In genomic region chr14:34466291-34466690, GRCm38 (mm10) we compare ENCODE assay signal across 28 mouse cellular contexts. TPM values are rescaled to one million over a fixed set of nuclear protein-coding genes. Genes with fewer than 3 reads are reported as not detected.
DNase-seq lines count a peak whose midpoint lies in the region; ATAC-seq and TF ChIP-seq lines count a peak whose summit lies in the region.
"Had no signal": no experiment of that assay in that cellular context is flagged by ENCODE, and none has a peak within 500 bp of the region (broad histone marks: within the 10 kb centered on the region; RNA-seq: fewer than 3 reads in every experiment).

No protein-coding gene starts in this region.

- H3K36me3 ChIP-seq in forebrain, embryonic 14.5 days (ENCODE audit: control insufficient read depth, insufficient read depth, low read length), result no peaks in the 10 kb centered on the region
- no peaks in the 10 kb centered on the region for H3K36me3 ChIP-seq in forebrain, embryonic 11.5 days (ENCODE audit: control insufficient read depth, insufficient read depth, low read length)
- H3K36me3 ChIP-seq in hindbrain, postnatal 0 days (ENCODE audit: insufficient read depth, low read length), result no peaks in the 10 kb centered on the region
- H3K36me3 ChIP-seq in hindbrain, embryonic 16.5 days (ENCODE audit: control insufficient read depth, insufficient read depth, low read length), result no peaks in the 10 kb centered on the region
- H3K36me3 ChIP-seq: heart, embryonic 12.5 days; hindbrain, embryonic 10.5 days; kidney, embryonic 15.5 days; liver, embryonic 15.5 days; midbrain, embryonic 12.5 days had no signal

- TF ChIP-seq CTCF in hindbrain, postnatal 0 days (IDR thresholded peaks at IDR 0.05; ENCODE audit: low read depth), result no peak
- no peak for TF ChIP-seq CTCF in brain, embryonic 14.5 days (IDR thresholded peaks at IDR 0.05; ENCODE audit: borderline replicate concordance, extremely low read depth, insufficient read depth, insufficient read length)

- DNase-seq in forebrain, embryonic 14.5 days (ENCODE audit: low spot score), result peak; percentile 59
- no peak for DNase-seq in forebrain, embryonic 11.5 days (ENCODE audit: low spot score)
- peak; percentile 43 for DNase-seq in hindbrain, postnatal 0 days (ENCODE audit: low spot score)
- peak; percentile 33 for DNase-seq in NIH3T3 (ENCODE audit: low read depth)
- DNase-seq in brain, embryonic 14.5 days (ENCODE audit: low read depth), result peak; percentile 66
- DNase-seq in thymus, postnatal 10 days (ENCODE audit: low spot score in 2 of 2), result no peak
- DNase-seq: adrenal gland, adult 8-10 months; cerebellum, adult 8-10 months; heart, postnatal 10 days; kidney, adult 11 months; kidney, postnatal 36 days; liver had no signal

- WGBS in forebrain, embryonic 14.5 days, result 57% methylated on average over 3 of the region's 3 CpGs
- WGBS in forebrain, embryonic 11.5 days, result 77% methylated on average over 3 of the region's 3 CpGs
- 32% methylated on average over 3 of the region's 3 CpGs for WGBS in hindbrain, postnatal 0 days
- 55% methylated on average over 3 of the region's 3 CpGs for WGBS in hindbrain, embryonic 16.5 days

- H3K4me3 ChIP-seq in forebrain, embryonic 14.5 days (ENCODE audit: low read depth, low read length), result no peak overlapping the region
- H3K4me3 ChIP-seq in forebrain, embryonic 11.5 days (ENCODE audit: low read depth, low read length), result no peak overlapping the region
- H3K4me3 ChIP-seq in hindbrain, postnatal 0 days (ENCODE audit: low read length), result no peak overlapping the region
- H3K4me3 ChIP-seq in hindbrain, embryonic 16.5 days (ENCODE audit: low read length), result no peak overlapping the region
- H3K4me3 ChIP-seq: heart, embryonic 12.5 days; hindbrain, embryonic 10.5 days; kidney, embryonic 15.5 days; liver, embryonic 15.5 days; midbrain, embryonic 12.5 days had no signal

- H3K4me1 ChIP-seq in forebrain, embryonic 14.5 days (ENCODE audit: control insufficient read depth, insufficient read depth, low read length), result no peaks in the 10 kb centered on the region
- H3K4me1 ChIP-seq in forebrain, embryonic 11.5 days (replicated peaks; ENCODE audit: control insufficient read depth, insufficient read depth, low read length), result no peaks in the 10 kb centered on the region
- no peaks in the 10 kb centered on the region for H3K4me1 ChIP-seq in hindbrain, postnatal 0 days (ENCODE audit: insufficient read depth, low read length)
- 0 out of 2 replicates have a peak, but pooled peaks cover under 1% of the 10 kb centered on the region for H3K4me1 ChIP-seq in hindbrain, embryonic 16.5 days (ENCODE audit: control insufficient read depth, insufficient read depth, low read depth, low read length)
- H3K4me1 ChIP-seq: hindbrain, embryonic 10.5 days; liver, embryonic 15.5 days; midbrain, embryonic 12.5 days had no signal

- TF ChIP-seq POLR2A in brain, embryonic 14.5 days (IDR thresholded peaks at IDR 0.05; ENCODE audit: borderline replicate concordance, extremely low read depth, insufficient read depth, insufficient read length, poor library complexity, severe bottlenecking), result no peak

- no peaks in the 10 kb centered on the region for H3K27me3 ChIP-seq in forebrain, embryonic 14.5 days (replicated peaks; ENCODE audit: control insufficient read depth, insufficient read depth, low read length)
- no peaks in the 10 kb centered on the region for H3K27me3 ChIP-seq in forebrain, embryonic 11.5 days (ENCODE audit: control insufficient read depth, insufficient read depth, low read length)
- H3K27me3 ChIP-seq in hindbrain, postnatal 0 days (ENCODE audit: insufficient read depth, low read length), result no peaks in the 10 kb centered on the region
- H3K27me3 ChIP-seq in hindbrain, embryonic 16.5 days (replicated peaks; ENCODE audit: control insufficient read depth, insufficient read depth, low read length), result no peaks in the 10 kb centered on the region
- H3K27me3 ChIP-seq: heart, embryonic 12.5 days; kidney, embryonic 15.5 days; liver, embryonic 15.5 days; midbrain, embryonic 12.5 days; Patski had no signal

- H3K9ac ChIP-seq in forebrain, embryonic 14.5 days (ENCODE audit: low read length), result no peak overlapping the region
- H3K9ac ChIP-seq in forebrain, embryonic 11.5 days (ENCODE audit: low read length), result no peak overlapping the region
- H3K9ac ChIP-seq in hindbrain, postnatal 0 days (replicated peaks; ENCODE audit: low read length), result no peak overlapping the region
- no peak overlapping the region for H3K9ac ChIP-seq in hindbrain, embryonic 16.5 days (ENCODE audit: low read depth, low read length)
- H3K9ac ChIP-seq: heart, embryonic 12.5 days; kidney, embryonic 15.5 days; liver, embryonic 15.5 days; midbrain, embryonic 12.5 days had no signal

- no peak for ATAC-seq in forebrain, embryonic 14.5 days
- no peak for ATAC-seq in forebrain, embryonic 11.5 days (replicated peaks; ENCODE audit: low FRiP score)
- ATAC-seq in hindbrain, postnatal 0 days, result no peak
- no peak for ATAC-seq in hindbrain, embryonic 16.5 days
- ATAC-seq: Patski had no signal

- H3K27ac ChIP-seq in forebrain, embryonic 14.5 days (ENCODE audit: low read depth, low read length), result no peak overlapping the region; the same call in 1 of the 2 replicates
- H3K27ac ChIP-seq in forebrain, embryonic 11.5 days (ENCODE audit: low read depth, low read length), result no peak overlapping the region
- H3K27ac ChIP-seq in hindbrain, postnatal 0 days, result no peak overlapping the region
- no peak overlapping the region for H3K27ac ChIP-seq in hindbrain, embryonic 16.5 days (ENCODE audit: low read depth, low read length)
- H3K27ac ChIP-seq: hindbrain, embryonic 10.5 days; kidney, embryonic 15.5 days; liver, embryonic 15.5 days; midbrain, embryonic 12.5 days had no signal

- no peak overlapping the region for H3K4me2 ChIP-seq in forebrain, embryonic 14.5 days (ENCODE audit: low read length)
- no peak overlapping the region for H3K4me2 ChIP-seq in forebrain, embryonic 11.5 days (ENCODE audit: low read depth, low read length, severe bottlenecking)
- no peak overlapping the region for H3K4me2 ChIP-seq in hindbrain, postnatal 0 days (ENCODE audit: low read depth, low read length)
- H3K4me2 ChIP-seq in hindbrain, embryonic 16.5 days (ENCODE audit: low read length), result no peak overlapping the region
- H3K4me2 ChIP-seq: heart, embryonic 12.5 days; kidney, embryonic 15.5 days; liver, embryonic 15.5 days; midbrain, embryonic 12.5 days had no signal

- no peaks in the 10 kb centered on the region for H3K9me3 ChIP-seq in forebrain, embryonic 14.5 days (replicated peaks; ENCODE audit: control insufficient read depth, low read length)
- H3K9me3 ChIP-seq in forebrain, embryonic 11.5 days (ENCODE audit: control insufficient read depth, low read length), result no peaks in the 10 kb centered on the region
- H3K9me3 ChIP-seq in hindbrain, postnatal 0 days (ENCODE audit: low read length), result no peaks in the 10 kb centered on the region
- H3K9me3 ChIP-seq in hindbrain, embryonic 16.5 days (ENCODE audit: control insufficient read depth, low read length), result no peaks in the 10 kb centered on the region
- H3K9me3 ChIP-seq: heart, embryonic 12.5 days; hindbrain, embryonic 10.5 days; kidney, embryonic 15.5 days; liver, embryonic 15.5 days; midbrain, embryonic 12.5 days had no signal

RNA-seq across cellular contexts. Expression of gene Bmpr1a, which starts 36.9 kb away (rescaled TPM):
- polyA plus RNA-seq in forebrain, embryonic 14.5 days (2014; fragmentation: Nextera tagmentation; extraction: Ambion mirVana), result 21.3 and 22.5 TPM in 2 replicates
- polyA plus RNA-seq in forebrain, embryonic 11.5 days (2014; fragmentation: Nextera tagmentation; extraction: Ambion mirVana), result 56.0 and 60.4 TPM in 2 replicates
- 52.5 and 53.8 TPM in 2 replicates for total RNA-seq in hindbrain, postnatal 0 days (2014; rRNA removed)
- 20.6 and 21.1 TPM in 2 replicates for polyA plus RNA-seq in hindbrain, postnatal 0 days (2015; fragmentation: Nextera tagmentation; extraction: Ambion mirVana)
- polyA plus RNA-seq in hindbrain, embryonic 16.5 days (2015; fragmentation: Nextera tagmentation; extraction: Ambion mirVana), result 11.1 and 19.0 TPM in 2 replicates
- 21.1 and 23.9 TPM in 2 replicates for polyA plus RNA-seq in brain, embryonic 14.5 days (2012; rRNA removed)

RNA-seq across cellular contexts. Expression of gene 9230112D13Rik, which starts 56.3 kb away (rescaled TPM):
- not detected in 2 replicates for polyA plus RNA-seq in forebrain, embryonic 14.5 days (2014; fragmentation: Nextera tagmentation; extraction: Ambion mirVana)
- not detected in 2 replicates for polyA plus RNA-seq in forebrain, embryonic 11.5 days (2014; fragmentation: Nextera tagmentation; extraction: Ambion mirVana)
- not detected in 2 replicates for total RNA-seq in hindbrain, postnatal 0 days (2014; rRNA removed)
- polyA plus RNA-seq in hindbrain, postnatal 0 days (2015; fragmentation: Nextera tagmentation; extraction: Ambion mirVana), result not detected in 2 replicates
- polyA plus RNA-seq in hindbrain, embryonic 16.5 days (2015; fragmentation: Nextera tagmentation; extraction: Ambion mirVana), result not detected in 2 replicates
- not detected in 2 replicates for polyA plus RNA-seq in brain, embryonic 14.5 days (2012; rRNA removed)
- total RNA-seq: adrenal gland, adult 8-10 months; ES-E14; gastrocnemius, adult 8-10 months; granulocyte monocyte progenitor cell, adult 5-6 weeks; heart, postnatal 10 days; left cerebral cortex, adult 18-20 months; left cerebral cortex, postnatal 36 days; megakaryocyte progenitor cell, adult 5-6 weeks had no signal
- polyA plus RNA-seq: heart, embryonic 12.5 days; hindbrain, embryonic 10.5 days; kidney, embryonic 15.5 days; liver, embryonic 15.5 days; lung, embryonic 16.5 days; midbrain, embryonic 12.5 days; neural tube, embryonic 11.5 days; Patski; thymus, postnatal 0 days had no signal

Comparison
In these comparisons a context has a peak if more than half of its experiments do, and no peak if none do; other contexts are left out.
1. DNase-seq: peak in forebrain, embryonic 14.5 days (single experiment), hindbrain, postnatal 0 days (single experiment), NIH3T3 (single experiment) and brain, embryonic 14.5 days (single experiment); none in forebrain, embryonic 11.5 days (single experiment) and thymus, postnatal 10 days (0 of 2).